Mouse (Mus musculus): ENCODE data around the gene Mblac2. TPM values are rescaled to one million over a fixed set of nuclear protein-coding genes. Genes with fewer than 3 reads are reported as not detected.

Gene Mblac2
- polyA plus RNA-seq, 2 experiments = 1.2 to 2.7 TPM

GRCm38 (mm10) chr13:81744092-81744396, 32.9 kb downstream of the Mblac2 start:
- Histone ChIP-seq H3K27me3 (ENCODE audit: control insufficient read depth, insufficient read depth, low read length) (no peaks in the 10 kb centered on the region), H3K4me3 (ENCODE audit: insufficient read depth in 1 of 2, low read depth in 2 of 2, low read length in 2 of 2) (no peak overlapping the region), H3K9ac (replicated peaks) (no peak overlapping the region), H3K27ac (no peak overlapping the region), H3K9me3 (ENCODE audit: control insufficient read depth, low read length) (no peaks in the 10 kb centered on the region), H3K4me1 (replicated peaks; ENCODE audit: control insufficient read depth in 2 of 2, insufficient read depth in 2 of 2, low read length in 1 of 2) (peaks cover 6 to 19% of the 10 kb centered on the region in 2 experiments; a peak in 3 of 4 replicates), H3K4me2 (ENCODE audit: low read depth) (no peak overlapping the region), H3K36me3 (replicated peaks; ENCODE audit: control insufficient read depth, insufficient read depth, low read depth) (no peaks in the 10 kb centered on the region)
- DNase-seq (ENCODE audit: low read depth in 3 of 3, low spot score in 3 of 3) (no peak), ATAC-seq (ENCODE audit: insufficient read depth) (no peak)
- WGBS (ENCODE audit: insufficient replicate concordance) = 48% methylated on average over 2 of the region's 2 CpGs
- TF ChIP-seq CTCF (IDR thresholded peaks at IDR 0.05; ENCODE audit: low read depth) = no peak
- no peak for TF ChIP-seq EP300 (IDR thresholded peaks at IDR 0.05; ENCODE audit: low read depth)

- H3K36me3 ChIP-seq (replicated peaks; ENCODE audit: control insufficient read depth, insufficient read depth, low read depth) = no peaks in the 10 kb centered on the region
- H3K27ac ChIP-seq = no peak overlapping the region
- H3K27me3 ChIP-seq (ENCODE audit: control insufficient read depth, insufficient read depth, low read length) = no peaks in the 10 kb centered on the region
- DNase-seq (ENCODE audit: low read depth in 3 of 3, low spot score in 3 of 3) (no peak), ATAC-seq (ENCODE audit: insufficient read depth) (no peak)
- no peaks in the 10 kb centered on the region for H3K9me3 ChIP-seq (ENCODE audit: control insufficient read depth, low read length)
- TF ChIP-seq CTCF (IDR thresholded peaks at IDR 0.05; ENCODE audit: low read depth) (no peak), EP300 (IDR thresholded peaks at IDR 0.05; ENCODE audit: low read depth) (no peak)
- H3K4me3 ChIP-seq (ENCODE audit: insufficient read depth in 1 of 2, low read depth in 2 of 2, low read length in 2 of 2) = no peak overlapping the region
- H3K9ac ChIP-seq (replicated peaks) = no peak overlapping the region
- no peaks in the 10 kb centered on the region for H3K4me1 ChIP-seq (replicated peaks; ENCODE audit: control insufficient read depth in 2 of 2, insufficient read depth in 2 of 2, low read length in 1 of 2)
- H3K4me2 ChIP-seq (ENCODE audit: low read depth) = no peak overlapping the region
Measured at GRCm38 (mm10) chr13:81754878-81755277, 43.7 kb downstream of the Mblac2 start.

DNA sequence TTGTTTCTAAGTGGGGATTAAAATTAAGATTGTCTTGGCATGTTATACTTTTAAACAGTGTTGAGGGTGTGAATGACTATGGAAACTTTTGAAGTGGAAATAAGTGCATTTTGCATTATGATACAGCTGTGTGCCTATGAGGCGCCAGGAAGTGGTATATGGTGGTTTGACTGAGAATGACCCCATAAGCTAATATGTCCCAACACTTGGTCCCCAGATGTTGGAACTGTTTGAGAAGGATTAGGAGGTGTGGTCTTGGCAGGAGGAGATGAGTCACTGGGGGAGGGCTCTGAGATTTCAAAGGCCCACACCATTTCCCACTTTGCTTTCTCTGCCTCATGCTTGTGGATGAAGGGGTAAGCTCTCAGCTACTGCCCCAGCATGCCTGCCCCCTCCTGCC, 44.2 kb downstream of the Mblac2 start:
- H3K4me1 ChIP-seq (replicated peaks; ENCODE audit: control insufficient read depth in 2 of 2, insufficient read depth in 2 of 2, low read length in 1 of 2) = no peaks in the 10 kb centered on the region
- no peak overlapping the region for H3K4me2 ChIP-seq (ENCODE audit: low read depth)
- H3K27me3 ChIP-seq (ENCODE audit: control insufficient read depth, insufficient read depth, low read length) = no peaks in the 10 kb centered on the region
- no peak overlapping the region for H3K4me3 ChIP-seq (ENCODE audit: insufficient read depth in 1 of 2, low read depth in 2 of 2, low read length in 2 of 2)
- DNase-seq (ENCODE audit: low read depth in 3 of 3, low spot score in 3 of 3) (no peak), ATAC-seq (ENCODE audit: insufficient read depth) (no peak)
- no peak overlapping the region for H3K9ac ChIP-seq (replicated peaks)
- WGBS (ENCODE audit: insufficient replicate concordance) = 53% methylated on average over 1 of the region's 1 CpGs
- H3K36me3 ChIP-seq (replicated peaks; ENCODE audit: control insufficient read depth, insufficient read depth, low read depth) = no peaks in the 10 kb centered on the region
- H3K9me3 ChIP-seq (ENCODE audit: control insufficient read depth, low read length) = no peaks in the 10 kb centered on the region
- TF ChIP-seq EP300 (IDR thresholded peaks at IDR 0.05; ENCODE audit: low read depth) (no peak), CTCF (IDR thresholded peaks at IDR 0.05; ENCODE audit: low read depth) (no peak)
- no peak overlapping the region for H3K27ac ChIP-seq

DNA sequence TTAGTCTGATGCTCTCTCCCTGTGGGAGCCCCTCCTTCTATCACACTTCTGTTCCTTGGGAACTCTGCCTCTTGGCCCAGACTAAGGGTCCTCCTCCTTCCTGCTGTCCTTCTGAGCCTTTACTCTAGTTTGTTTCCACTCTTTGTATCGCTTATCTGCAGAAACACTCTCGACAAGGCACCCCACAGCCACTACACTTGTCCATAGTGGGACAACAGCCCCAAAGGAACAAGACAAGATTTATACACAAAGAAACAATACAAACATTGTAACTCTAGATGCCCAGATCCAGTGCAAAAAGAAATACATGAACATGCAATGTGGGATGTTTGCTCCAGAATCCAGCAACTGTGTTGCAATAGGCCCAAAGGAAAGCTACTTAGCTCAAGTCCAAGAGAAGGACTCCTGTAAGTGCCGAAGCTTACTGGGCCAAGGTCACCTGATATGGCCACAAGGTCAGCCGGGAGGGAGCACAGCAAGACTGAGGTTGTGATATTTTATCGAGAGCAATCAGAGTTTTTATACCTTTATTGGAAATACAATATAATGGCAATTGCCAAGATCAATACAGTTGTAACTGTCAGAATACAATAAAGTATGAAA, 46.0 kb downstream of the Mblac2 start:
- Histone ChIP-seq H3K27ac (no peak overlapping the region), H3K9me3 (ENCODE audit: control insufficient read depth, low read length) (no peaks in the 10 kb centered on the region), H3K27me3 (ENCODE audit: control insufficient read depth, insufficient read depth, low read length) (no peaks in the 10 kb centered on the region), H3K4me3 (ENCODE audit: insufficient read depth in 1 of 2, low read depth in 2 of 2, low read length in 2 of 2) (no peak overlapping the region), H3K36me3 (replicated peaks; ENCODE audit: control insufficient read depth, insufficient read depth, low read depth) (no peaks in the 10 kb centered on the region), H3K4me1 (replicated peaks; ENCODE audit: control insufficient read depth in 2 of 2, insufficient read depth in 2 of 2, low read length in 1 of 2) (no peaks in the 10 kb centered on the region), H3K4me2 (ENCODE audit: low read depth) (no peak overlapping the region), H3K9ac (replicated peaks) (no peak overlapping the region)
- WGBS (ENCODE audit: insufficient replicate concordance) = 56% methylated on average over 5 of the region's 5 CpGs
- ATAC-seq (ENCODE audit: insufficient read depth) = no peak
- no peak for TF ChIP-seq CTCF (IDR thresholded peaks at IDR 0.05; ENCODE audit: low read depth)
- TF ChIP-seq EP300 (IDR thresholded peaks at IDR 0.05; ENCODE audit: low read depth) = no peak
- DNase-seq (ENCODE audit: low read depth in 3 of 3, low spot score in 3 of 3) = no peak

- Histone ChIP-seq H3K9ac (replicated peaks) (no peak overlapping the region), H3K4me2 (ENCODE audit: low read depth) (no peak overlapping the region), H3K4me1 (replicated peaks; ENCODE audit: control insufficient read depth in 2 of 2, insufficient read depth in 2 of 2, low read length in 1 of 2) (no peaks in the 10 kb centered on the region), H3K4me3 (ENCODE audit: insufficient read depth in 1 of 2, low read depth in 2 of 2, low read length in 2 of 2) (no peak overlapping the region), H3K36me3 (replicated peaks; ENCODE audit: control insufficient read depth, insufficient read depth, low read depth) (no peaks in the 10 kb centered on the region), H3K27me3 (ENCODE audit: control insufficient read depth, insufficient read depth, low read length) (no peaks in the 10 kb centered on the region), H3K27ac (no peak overlapping the region), H3K9me3 (ENCODE audit: control insufficient read depth, low read length) (no peaks in the 10 kb centered on the region)
- WGBS (ENCODE audit: insufficient replicate concordance) = 37% methylated on average over 3 of the region's 3 CpGs
- DNase-seq (ENCODE audit: low read depth in 3 of 3, low spot score in 3 of 3) (peak in 1 of 3 experiments; percentile 50), ATAC-seq (ENCODE audit: insufficient read depth) (peak; percentile 52; the same call in 1 of the 2 replicates)
- TF ChIP-seq CTCF (IDR thresholded peaks at IDR 0.05; ENCODE audit: low read depth) (peak; percentile 68), EP300 (IDR thresholded peaks at IDR 0.05; ENCODE audit: low read depth) (no peak)
Measured at GRCm38 (mm10) chr13:81760379-81760778, 49.2 kb downstream of the Mblac2 start.

Data from liver, embryonic 14.5 days (tissue).